Mouse (Mus musculus) liver, adult 2 months (tissue): ENCODE results near the gene Proser1.

ENCODE experiments used
- CTCF ChIP-seq: fragments of 200-500 bp; IDR thresholded peaks from 2 replicates; pipeline ENCODE4 v1.5.1; 2011; ENCODE audit warnings: low read depth, low read length, control low read depth
- POLR2A ChIP-seq: fragments of 200-500 bp; IDR thresholded peaks from 2 replicates; pipeline ENCODE4 v1.6.1; 2011; ENCODE audit warnings: low read length, control low read depth; ENCODE audit not compliant: insufficient read depth; ENCODE audit errors: extremely low read depth

- no peak for TF ChIP-seq CTCF
- no peak for TF ChIP-seq POLR2A
Observed at GRCm38 (mm10) chr3:53454984-53455383, 8.5 kb upstream of the Proser1 start.
